Mouse (Mus musculus): ENCODE measurements around the gene Rhbdd1. TPM values are rescaled to one million over a fixed set of nuclear protein-coding genes. Genes with fewer than 3 reads are reported as not detected.

The Rhbdd1 gene
- total and polyA plus RNA-seq, 3 experiments: 7.5 to 10.4 TPM; not detected in 1

DNA sequence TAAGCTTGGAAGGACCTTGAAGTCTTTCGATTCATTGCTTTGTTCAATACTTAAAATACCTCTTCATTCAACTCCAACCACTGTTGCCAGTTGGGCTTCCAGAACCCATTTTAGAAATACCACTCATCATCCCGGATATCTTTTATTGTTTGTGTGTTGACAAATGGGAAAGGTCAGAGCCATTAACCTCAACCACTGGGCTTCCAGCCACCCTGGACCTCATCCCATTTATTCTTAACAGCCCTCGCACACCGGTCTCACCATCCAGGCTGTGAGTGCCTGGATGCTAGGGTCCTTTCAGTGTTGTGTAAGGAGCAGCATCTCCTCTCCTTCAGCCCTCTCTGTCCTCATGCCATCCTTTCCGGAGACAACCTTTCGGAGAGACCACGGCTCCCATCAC, 129.8 kb downstream of the Rhbdd1 start:
- H3K4me1 ChIP-seq (ENCODE audit: control insufficient read depth in 1 of 2, insufficient read depth in 2 of 2, low read length in 2 of 2): no peaks in the 10 kb centered on the region
- H3K36me3 ChIP-seq (ENCODE audit: control insufficient read depth in 1 of 2, insufficient read depth in 2 of 2, low read length in 2 of 2): no peaks in the 10 kb centered on the region; a peak in 1 of 4 replicates
- no peaks in the 10 kb centered on the region for H3K9me3 ChIP-seq (replicated peaks; ENCODE audit: insufficient read depth, low read length)
- TF ChIP-seq GATA1 (IDR thresholded peaks at IDR 0.05; ENCODE audit: low read depth, low read length) (no peak), POLR2AphosphoS5 (IDR thresholded peaks at IDR 0.05; ENCODE audit: borderline replicate concordance, low read depth, low read length) (no peak), ZMIZ1 (IDR thresholded peaks at IDR 0.05; ENCODE audit: low read depth, low read length) (no peak), ZKSCAN1 (IDR thresholded peaks at IDR 0.05; ENCODE audit: low read depth, low read length) (no peak), POLR2AphosphoS2 (IDR thresholded peaks at IDR 0.05; ENCODE audit: low read length) (no peak), MAZ (IDR thresholded peaks at IDR 0.05; ENCODE audit: low read depth, low read length) (no peak), RAD21 (IDR thresholded peaks at IDR 0.05; ENCODE audit: low read depth, low read length) (no peak), KAT2A (conservative IDR thresholded peaks at IDR 0.05; ENCODE audit: low read depth, low read length) (no peak), UBTF (IDR thresholded peaks at IDR 0.05; ENCODE audit: borderline replicate concordance, insufficient read depth, low read depth, low read length) (no peak), NELFE (IDR thresholded peaks at IDR 0.05; ENCODE audit: low read depth, low read length) (no peak)
- H3K9ac ChIP-seq (ENCODE audit: control insufficient read depth, low read depth, low read length, poor library complexity, severe bottlenecking): no peak overlapping the region
- H3K79me2 ChIP-seq (ENCODE audit: control insufficient read depth, insufficient read depth, low read length, poor library complexity): no peaks in the 10 kb centered on the region
- H3K27me3 ChIP-seq (ENCODE audit: control insufficient read depth in 1 of 2, insufficient read depth in 2 of 2, low read length in 2 of 2): no peaks in the 10 kb centered on the region
- H3K27ac ChIP-seq (ENCODE audit: control insufficient read depth, low read depth, low read length): no peak overlapping the region
- no peak overlapping the region for H3K4me3 ChIP-seq (ENCODE audit: control insufficient read depth in 1 of 2, insufficient read depth in 1 of 2, low read depth in 2 of 2, low read length in 2 of 2)
- DNase-seq (ENCODE audit: low read depth, low spot score): no peak

DNA sequence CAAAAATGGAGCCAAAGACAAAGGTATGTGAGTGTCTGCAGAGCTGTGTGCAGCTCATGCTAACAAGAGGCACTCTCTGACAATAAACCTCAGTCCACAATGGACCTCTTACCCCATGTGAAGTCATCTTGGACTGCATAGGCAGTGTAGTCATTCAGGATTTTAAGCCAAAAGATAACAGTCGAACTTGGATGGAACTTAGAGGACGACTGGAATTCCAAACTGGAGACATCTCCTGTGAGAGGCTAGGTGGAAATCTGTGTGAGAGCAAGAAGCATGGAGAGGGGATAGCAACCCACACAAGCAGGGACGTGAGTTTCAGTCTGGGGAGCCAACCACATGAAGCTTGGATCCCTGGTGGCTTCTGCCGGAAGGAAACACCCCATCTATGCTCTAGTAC, 133.6 kb downstream of the Rhbdd1 start:
- Histone ChIP-seq H3K79me2 (ENCODE audit: control insufficient read depth, insufficient read depth, low read length, poor library complexity) (no peaks in the 10 kb centered on the region), H3K4me1 (ENCODE audit: control insufficient read depth in 1 of 2, insufficient read depth in 2 of 2, low read length in 2 of 2) (no peaks in the 10 kb centered on the region), H3K36me3 (ENCODE audit: control insufficient read depth in 1 of 2, insufficient read depth in 2 of 2, low read length in 2 of 2) (no peaks in the 10 kb centered on the region), H3K27ac (ENCODE audit: control insufficient read depth, low read depth, low read length) (no peak overlapping the region), H3K27me3 (ENCODE audit: control insufficient read depth in 1 of 2, insufficient read depth in 2 of 2, low read length in 2 of 2) (no peaks in the 10 kb centered on the region), H3K4me3 (ENCODE audit: control insufficient read depth in 1 of 2, insufficient read depth in 1 of 2, low read depth in 2 of 2, low read length in 2 of 2) (no peak overlapping the region), H3K9ac (ENCODE audit: control insufficient read depth, low read depth, low read length, poor library complexity, severe bottlenecking) (no peak overlapping the region), H3K9me3 (replicated peaks; ENCODE audit: insufficient read depth, low read length) (no peaks in the 10 kb centered on the region)
- DNase-seq (ENCODE audit: low read depth, low spot score): no peak
- TF ChIP-seq UBTF (IDR thresholded peaks at IDR 0.05; ENCODE audit: borderline replicate concordance, insufficient read depth, low read depth, low read length) (no peak), ELF1 (IDR thresholded peaks at IDR 0.05; ENCODE audit: low read depth, low read length) (no peak), ZNF384 (IDR thresholded peaks at IDR 0.05; ENCODE audit: low read depth, low read length) (no peak), CHD1 (IDR thresholded peaks at IDR 0.05; ENCODE audit: low read depth, low read length) (no peak), MAZ (IDR thresholded peaks at IDR 0.05; ENCODE audit: low read depth, low read length) (no peak), E2F4 (IDR thresholded peaks at IDR 0.05; ENCODE audit: borderline replicate concordance, low read depth, low read length) (no peak), ZMIZ1 (IDR thresholded peaks at IDR 0.05; ENCODE audit: low read depth, low read length) (no peak), NELFE (IDR thresholded peaks at IDR 0.05; ENCODE audit: low read depth, low read length) (no peak), HCFC1 (IDR thresholded peaks at IDR 0.05; ENCODE audit: low read depth, low read length) (no peak)

Data from MEL (cell line).